ENCODE assay signal across 19 mouse cellular contexts in the genomic region with DNA sequence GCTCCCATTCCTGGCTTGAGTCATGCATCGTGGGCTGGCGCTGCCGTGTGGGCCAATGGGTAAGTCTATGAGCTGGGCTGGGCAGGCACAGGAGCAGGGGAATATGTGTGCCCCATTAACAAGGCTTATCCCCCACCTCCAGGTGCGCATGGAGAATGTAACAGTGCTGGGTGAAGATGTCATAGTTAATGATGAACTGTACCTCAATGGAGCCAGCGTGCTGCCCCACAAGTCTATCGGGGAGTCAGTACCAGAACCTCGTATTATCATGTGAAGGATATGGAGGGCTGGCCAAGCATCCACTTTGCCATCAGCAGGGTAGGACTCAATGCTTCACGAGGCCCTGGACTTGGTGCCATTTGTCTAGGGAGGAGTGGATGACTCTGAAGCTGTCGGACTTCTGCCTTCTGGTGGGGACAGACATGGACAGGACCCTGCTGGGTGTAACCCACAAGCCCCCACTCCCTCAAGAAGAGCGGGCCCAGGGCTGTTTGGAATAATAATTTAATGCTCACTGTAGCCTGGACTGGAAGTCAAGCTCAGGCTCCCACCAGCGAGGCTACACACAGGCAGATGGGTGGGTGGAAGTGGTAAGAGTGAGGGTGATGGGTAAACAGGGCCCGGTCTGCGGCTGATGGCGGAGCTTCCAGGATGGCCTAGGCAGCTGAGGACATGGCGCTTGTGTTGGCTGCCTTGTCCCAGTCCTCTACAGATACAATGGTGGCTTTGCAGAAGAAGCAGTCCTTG. TPM values are rescaled to one million over a fixed set of nuclear protein-coding genes. Genes with fewer than 3 reads are reported as not detected.
A peak's percentile ranks its signal among the peaks of the same experiment; 100 is the strongest.
DNase-seq lines count a peak whose midpoint lies in the region; ATAC-seq and TF ChIP-seq lines count a peak whose summit lies in the region.
"Had no signal": no experiment of that assay in that cellular context is flagged by ENCODE, and none has a peak within 500 bp of the region (broad histone marks: within the 10 kb centered on the region; RNA-seq: fewer than 3 reads in every experiment).

No protein-coding gene starts in this region.

- H3K9ac ChIP-seq in liver, postnatal 0 days (replicated peaks) = no peak overlapping the region
- H3K9ac ChIP-seq: heart, embryonic 15.5 days; neural tube, embryonic 12.5 days had no signal

- H3K27ac ChIP-seq in liver, postnatal 0 days (ENCODE audit: low read depth) = no peak overlapping the region
- H3K27ac ChIP-seq: hindbrain, embryonic 10.5 days; neural tube, embryonic 12.5 days had no signal

- no peak overlapping the region for H3K4me2 ChIP-seq in liver, postnatal 0 days (ENCODE audit: low read depth, low read length)
- H3K4me2 ChIP-seq: heart, embryonic 15.5 days; neural tube, embryonic 12.5 days had no signal

- H3K9me3 ChIP-seq in megakaryocyte, embryonic 14.5 days = no peaks in the 10 kb centered on the region
- no peaks in the 10 kb centered on the region for H3K9me3 ChIP-seq in liver, postnatal 0 days (ENCODE audit: low read length)
- H3K9me3 ChIP-seq: embryonic facial prominence, embryonic 13.5 days; G1E; heart, embryonic 15.5 days; hindbrain, embryonic 10.5 days; liver, embryonic 15.5 days; neural tube, embryonic 12.5 days had no signal

- H3K4me1 ChIP-seq in megakaryocyte, embryonic 14.5 days = peaks cover 94% of the 10 kb centered on the region
- peaks cover 24% of the 10 kb centered on the region for H3K4me1 ChIP-seq in liver, postnatal 0 days (ENCODE audit: insufficient read depth)

- H3K27me3 ChIP-seq in megakaryocyte, embryonic 14.5 days (replicated peaks) = no peaks in the 10 kb centered on the region
- H3K27me3 ChIP-seq in liver, postnatal 0 days (ENCODE audit: insufficient read depth, low read length) = no peaks in the 10 kb centered on the region
- H3K27me3 ChIP-seq: embryonic facial prominence, embryonic 13.5 days; heart, embryonic 15.5 days; liver, embryonic 15.5 days; neural tube, embryonic 12.5 days had no signal

- TF ChIP-seq EP300 in liver, postnatal 0 days (IDR thresholded peaks at IDR 0.05; ENCODE audit: low read depth) = no peak

- intact Hi-C loops in gastrocnemius, postnatal 36 days (cut with DNase I) = loop anchor here (5.0 kb wide), 1 partner anchor 149 kb away; no protein-coding TSS in a partner anchor

- peak; percentile 9 for DNase-seq in gastrocnemius, postnatal 10 days
- no peak for DNase-seq in gastrocnemius, postnatal 36 days
- DNase-seq in cerebellum, adult 9-11 months = peak; percentile 53
- DNase-seq in liver, postnatal 0 days = peak; percentile 19
- no peak for DNase-seq in right cerebral cortex, adult 18-20 months
- DNase-seq: kidney, adult 9 months; kidney, postnatal 4 days; lung, postnatal 14 days had no signal

- peak overlapping the region; percentile 48 for H3K4me3 ChIP-seq in megakaryocyte, embryonic 14.5 days (replicated peaks)
- H3K4me3 ChIP-seq in liver, postnatal 0 days (ENCODE audit: low read depth, low read length) = no peak overlapping the region
- H3K4me3 ChIP-seq: heart, embryonic 15.5 days; neural tube, embryonic 12.5 days had no signal

- no peak for TF ChIP-seq CTCF in liver, postnatal 0 days (IDR thresholded peaks at IDR 0.05; ENCODE audit: low read depth)

- 92% methylated on average over 15 of the region's 15 CpGs for WGBS in liver, postnatal 0 days (ENCODE audit: insufficient replicate concordance)

- ATAC-seq in megakaryocyte, adult 5-6 weeks (ENCODE audit: poor library complexity, severe bottlenecking) = no peak
- ATAC-seq in liver, postnatal 0 days = no peak

- H3K36me3 ChIP-seq in megakaryocyte, embryonic 14.5 days (replicated peaks; ENCODE audit: low read length) = peaks cover 83% of the 10 kb centered on the region
- H3K36me3 ChIP-seq in liver, postnatal 0 days (replicated peaks; ENCODE audit: insufficient read depth, low read length) = peaks cover 56% of the 10 kb centered on the region

RNA-seq across cellular contexts. Expression of gene Amigo3, which starts 1.6 kb away (rescaled TPM):
- total RNA-seq in gastrocnemius, postnatal 10 days (2021) = 1 to 10 TPM; 2.6 to 3.6 TPM
- total RNA-seq in gastrocnemius, postnatal 36 days (2021) = 1 to 10 TPM; 1.5 to 2.6 TPM
- 0.65 and 1.0 TPM in 2 replicates for polyA plus RNA-seq in megakaryocyte, embryonic 14.5 days (2012; ENCODE audit: insufficient read depth, low replicate concordance)
- 1.2 and 1.5 TPM in 2 replicates for total RNA-seq in megakaryocyte, adult 5-6 weeks (2015)
- 2.0 and 2.6 TPM in 2 replicates for total RNA-seq in megakaryocyte, adult 5-6 weeks (2017)
- 0.59 and 0.86 TPM in 2 replicates for polyA plus RNA-seq in liver, postnatal 0 days (2015; fragmentation: Nextera tagmentation; extraction: Ambion mirVana)

RNA-seq across cellular contexts. Expression of gene Gmppb, which starts 2.3 kb away (rescaled TPM):
- total RNA-seq in gastrocnemius, postnatal 10 days (2021) = 10 to 100 TPM in 1 of 2 experiments, 1 to 10 TPM in 1; 8.6 to 10.6 TPM
- total RNA-seq in gastrocnemius, postnatal 36 days (2021) = 1 to 10 TPM; 3.3 to 3.8 TPM
- polyA plus RNA-seq in megakaryocyte, embryonic 14.5 days (2012; ENCODE audit: insufficient read depth, low replicate concordance) = 2.6 and 30.7 TPM in 2 replicates
- 6.4 and 6.9 TPM in 2 replicates for total RNA-seq in megakaryocyte, adult 5-6 weeks (2015)
- 14.0 and 19.1 TPM in 2 replicates for total RNA-seq in megakaryocyte, adult 5-6 weeks (2017)
- 12.2 and 12.6 TPM in 2 replicates for polyA plus RNA-seq in liver, postnatal 0 days (2015; fragmentation: Nextera tagmentation; extraction: Ambion mirVana)

RNA-seq across cellular contexts. Expression of gene Mst1, which starts 28.9 kb away (rescaled TPM):
- under 1 TPM in 1 of 2 experiments, not detected in 1; 0.11 TPM for total RNA-seq in gastrocnemius, postnatal 10 days (2021)
- not detected for total RNA-seq in gastrocnemius, postnatal 36 days (2021)
- 0.17 TPM in 1 of 2 replicates, not detected in the other for polyA plus RNA-seq in megakaryocyte, embryonic 14.5 days (2012; ENCODE audit: insufficient read depth, low replicate concordance)
- 0.69 TPM in 1 of 2 replicates, not detected in the other for total RNA-seq in megakaryocyte, adult 5-6 weeks (2015)
- total RNA-seq in megakaryocyte, adult 5-6 weeks (2017) = not detected in 2 replicates
- polyA plus RNA-seq in liver, postnatal 0 days (2015; fragmentation: Nextera tagmentation; extraction: Ambion mirVana) = 81.4 and 93.0 TPM in 2 replicates
- total RNA-seq: layer of hippocampus, postnatal 25 days; left cerebral cortex, postnatal 25 days; midbrain, postnatal 0 days had no signal
- polyA plus RNA-seq: heart, embryonic 15.5 days; midbrain, postnatal 0 days had no signal

RNA-seq across cellular contexts. Expression of gene Rnf123, which starts 31.8 kb away (rescaled TPM):
- total RNA-seq in gastrocnemius, postnatal 10 days (2021) = 100 to 1,000 TPM; 153 to 172 TPM
- 100 to 1,000 TPM; 141 to 153 TPM for total RNA-seq in gastrocnemius, postnatal 36 days (2021)
- polyA plus RNA-seq in megakaryocyte, embryonic 14.5 days (2012; ENCODE audit: insufficient read depth, low replicate concordance) = 51.9 and 73.7 TPM in 2 replicates
- total RNA-seq in megakaryocyte, adult 5-6 weeks (2015) = 27.8 and 30.7 TPM in 2 replicates
- total RNA-seq in megakaryocyte, adult 5-6 weeks (2017) = 20.9 and 21.1 TPM in 2 replicates
- polyA plus RNA-seq in liver, postnatal 0 days (2015; fragmentation: Nextera tagmentation; extraction: Ambion mirVana) = 45.2 and 50.1 TPM in 2 replicates

RNA-seq across cellular contexts. Expression of gene Apeh, which starts 43.0 kb away (rescaled TPM):
- 10 to 100 TPM; 33.9 to 36.6 TPM for total RNA-seq in gastrocnemius, postnatal 10 days (2021)
- total RNA-seq in gastrocnemius, postnatal 36 days (2021) = 10 to 100 TPM; 26.0 to 31.0 TPM
- polyA plus RNA-seq in megakaryocyte, embryonic 14.5 days (2012; ENCODE audit: insufficient read depth, low replicate concordance) = 13.0 and 26.5 TPM in 2 replicates
- 37.9 and 41.0 TPM in 2 replicates for total RNA-seq in megakaryocyte, adult 5-6 weeks (2015)
- total RNA-seq in megakaryocyte, adult 5-6 weeks (2017) = 56.9 and 61.8 TPM in 2 replicates
- 67.7 and 75.2 TPM in 2 replicates for polyA plus RNA-seq in liver, postnatal 0 days (2015; fragmentation: Nextera tagmentation; extraction: Ambion mirVana)

Comparison
In these comparisons a context has a peak if more than half of its experiments do, and no peak if none do; other contexts are left out.
1. DNase-seq: peak in gastrocnemius, postnatal 10 days (single experiment), cerebellum, adult 9-11 months (single experiment) and liver, postnatal 0 days (single experiment); none in gastrocnemius, postnatal 36 days (0 of 2) and right cerebral cortex, adult 18-20 months (single experiment).